Mouse (Mus musculus) gastrocnemius, postnatal 4 days (tissue): ENCODE measurements around the gene Sema4c. TPM values are rescaled to one million over a fixed set of nuclear protein-coding genes. Genes with fewer than 3 reads are reported as not detected.

Experiments used
- DNase-seq, 2 experiments: peaks; one replicate each; pipeline ENCODE4 v3.0.0; 2021 to 2022; ENCODE audit warnings: low spot score in 2 of 2, mixed read lengths in 2 of 2
- total RNA-seq, 2 experiments: library from RNA; stranded (reverse); gene quantifications; 2 replicates each; pipeline ENCODE4 v1.2.3; 2021

Gene Sema4c
- total RNA-seq, 2 experiments from 2014 or later: 26.0 to 27.1 TPM

DNA sequence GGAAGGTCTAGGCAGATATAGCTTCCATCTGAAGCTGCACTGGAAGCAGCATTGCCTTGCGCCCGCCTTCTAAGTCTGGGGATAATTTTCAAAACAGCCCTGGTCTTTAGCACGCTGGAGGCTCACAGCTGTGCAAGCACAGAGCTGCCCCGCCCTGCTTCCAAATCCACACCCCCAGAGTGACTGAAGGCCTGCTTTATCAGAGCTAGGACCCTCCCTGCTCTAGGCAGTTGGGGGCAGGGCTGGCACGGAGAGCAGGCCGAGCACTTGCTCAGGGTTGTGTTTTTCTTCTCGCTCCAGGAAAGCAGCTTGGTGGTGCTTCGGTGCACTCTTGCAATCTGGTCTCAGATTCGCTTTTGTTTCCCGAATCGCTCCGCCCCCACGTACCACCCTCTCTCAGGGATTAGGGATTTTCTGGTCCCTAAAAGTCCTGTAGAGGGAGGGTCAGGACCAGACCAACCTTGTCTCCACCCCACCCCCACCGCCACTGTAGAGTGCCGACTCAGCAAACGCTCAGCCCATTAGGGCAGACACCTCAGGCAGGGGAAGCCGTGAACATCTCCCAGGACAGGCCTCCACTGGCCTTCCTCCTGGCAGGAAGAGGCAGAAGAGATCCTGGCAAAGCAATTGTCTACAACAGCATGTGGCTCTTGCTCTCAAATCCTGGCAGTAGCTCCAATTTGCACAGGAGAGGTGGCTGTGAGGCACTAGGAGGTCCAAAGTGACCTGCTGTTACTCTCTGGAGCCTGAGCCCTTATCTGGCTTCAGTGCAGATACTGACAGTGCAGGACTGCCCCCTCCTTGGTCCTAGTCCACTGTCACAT, 22.4 kb upstream of the Sema4c start:
- DNase-seq: peak in 1 of 2 experiments; percentile 74

DNA sequence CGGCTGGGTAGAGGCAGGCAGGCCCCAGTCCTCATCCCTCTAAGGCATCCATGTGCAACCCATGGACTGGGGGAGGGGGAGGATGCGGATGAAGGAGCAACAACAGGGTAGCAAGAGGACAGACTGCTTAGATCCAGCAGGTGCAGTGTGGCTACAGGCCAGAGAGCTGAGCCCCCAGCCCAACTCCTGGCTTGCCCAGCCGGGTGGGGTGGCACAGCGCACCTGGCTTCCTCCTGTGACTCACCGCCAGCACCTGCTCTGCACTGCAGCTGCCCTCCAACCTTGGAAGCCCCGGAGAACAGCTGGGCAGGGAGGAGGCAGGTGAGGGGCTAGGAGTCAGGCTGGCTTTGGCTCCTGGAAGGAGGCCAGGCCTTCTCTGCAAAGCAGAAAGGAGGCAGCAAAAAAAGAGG, 21.8 kb upstream of the Sema4c start:
- no peak for DNase-seq

DNA sequence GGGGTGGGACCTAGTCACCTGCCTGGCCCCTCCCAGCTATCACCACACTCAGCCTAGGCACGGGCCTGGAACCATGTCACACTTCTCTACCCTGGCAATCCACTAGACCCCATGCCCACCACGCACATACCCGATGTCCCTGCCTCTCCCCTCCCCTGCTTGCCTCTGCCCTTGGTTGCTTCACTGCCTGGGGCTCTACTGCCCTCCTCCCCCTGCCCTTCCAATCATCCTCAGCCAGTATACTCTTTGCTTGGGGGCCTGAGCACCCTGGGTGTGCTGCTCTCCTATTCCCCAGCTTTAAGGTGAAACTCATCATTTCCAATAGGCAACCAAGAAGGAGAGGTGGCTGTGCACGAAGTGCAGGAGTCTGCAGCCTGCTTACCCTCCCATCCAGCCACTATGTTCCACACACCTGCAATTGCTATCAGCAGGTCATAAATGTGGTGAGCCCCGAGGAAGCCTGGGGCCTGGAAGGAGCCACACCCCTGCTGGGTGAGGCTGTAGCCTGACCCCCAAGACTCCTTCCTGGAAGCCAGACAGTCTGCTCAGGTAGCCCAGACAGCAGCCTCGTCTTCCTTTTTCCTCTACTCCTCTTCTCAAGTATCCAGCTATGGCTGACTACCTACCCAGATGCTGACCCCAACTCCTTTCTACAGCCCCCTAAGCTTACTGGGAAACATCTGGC, 19.0 kb upstream of the Sema4c start:
- no peak for DNase-seq

DNA sequence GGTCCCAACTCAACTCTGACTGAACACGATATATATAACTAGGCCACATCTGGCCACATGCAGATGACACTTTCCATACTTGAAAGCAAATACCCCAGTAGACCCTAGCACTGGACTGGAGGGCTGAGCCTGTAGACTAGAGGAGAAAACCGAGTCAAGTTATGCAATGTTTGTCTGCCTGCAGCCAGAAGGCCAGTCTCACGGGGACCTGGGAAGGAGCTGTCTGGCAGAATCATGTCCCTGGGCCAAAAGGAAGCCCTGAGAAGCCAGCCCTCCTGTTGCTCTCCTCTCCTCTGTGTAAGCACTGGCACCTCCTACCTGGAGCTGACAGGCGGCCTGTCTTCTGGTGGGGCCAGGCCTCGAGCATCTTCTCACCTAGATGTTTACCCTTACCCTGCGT, 17.2 kb upstream of the Sema4c start:
- no peak for DNase-seq

DNA sequence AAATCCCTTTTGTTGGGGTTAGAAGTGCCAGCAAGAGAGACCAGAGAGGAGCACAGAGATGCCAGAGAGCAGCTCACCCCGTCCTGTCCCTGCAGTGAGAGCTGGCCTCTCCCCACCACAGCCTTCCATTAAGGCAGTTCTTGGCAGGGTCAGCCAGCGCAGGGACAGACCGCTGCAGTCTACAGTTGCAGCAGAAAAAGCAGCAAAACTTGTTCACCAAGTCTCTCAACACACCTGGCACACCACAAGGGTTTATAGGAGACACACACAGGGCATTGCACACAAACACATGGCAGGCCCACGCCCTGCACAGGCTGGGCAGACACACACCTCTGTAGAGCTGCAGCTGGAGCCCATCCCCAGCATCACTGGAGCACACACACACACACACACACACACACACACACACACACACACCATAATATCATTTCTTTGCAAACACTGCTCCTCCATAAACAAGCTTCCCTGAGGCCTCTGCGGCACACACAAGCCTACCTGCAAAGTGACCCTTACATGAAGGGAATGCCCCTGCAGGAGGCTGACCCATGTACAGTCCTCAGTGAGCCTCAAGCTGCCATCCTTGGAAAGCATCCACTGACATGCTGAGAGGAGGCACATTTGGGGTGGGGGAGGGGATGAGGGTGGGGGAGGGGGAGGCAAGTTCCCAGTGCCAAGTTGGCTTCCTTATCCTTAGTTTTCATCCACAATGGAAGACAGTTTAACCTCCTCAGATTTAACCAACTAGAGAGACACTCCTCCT, 16.2 kb upstream of the Sema4c start:
- DNase-seq: no peak

DNA sequence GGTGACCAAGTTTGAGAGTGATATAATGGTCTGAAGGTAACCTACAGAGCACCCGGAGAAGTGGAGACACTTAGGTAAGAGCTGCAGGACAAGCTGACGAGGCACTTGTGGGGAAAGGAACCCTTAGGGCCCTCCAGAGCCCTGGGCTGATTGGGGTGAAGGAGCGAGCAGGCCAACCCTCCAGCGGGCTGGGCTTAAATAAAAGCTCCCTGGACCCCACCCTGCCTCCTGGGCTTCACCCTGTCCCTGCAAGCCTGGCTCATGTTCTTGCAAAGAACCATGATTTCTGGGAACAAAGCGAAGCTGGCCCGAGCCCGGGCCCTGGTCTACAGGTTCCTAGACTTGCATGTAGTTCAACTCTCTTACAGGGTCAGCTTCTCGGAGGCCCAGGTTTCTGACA, 15.4 kb upstream of the Sema4c start:
- DNase-seq: no peak

DNA sequence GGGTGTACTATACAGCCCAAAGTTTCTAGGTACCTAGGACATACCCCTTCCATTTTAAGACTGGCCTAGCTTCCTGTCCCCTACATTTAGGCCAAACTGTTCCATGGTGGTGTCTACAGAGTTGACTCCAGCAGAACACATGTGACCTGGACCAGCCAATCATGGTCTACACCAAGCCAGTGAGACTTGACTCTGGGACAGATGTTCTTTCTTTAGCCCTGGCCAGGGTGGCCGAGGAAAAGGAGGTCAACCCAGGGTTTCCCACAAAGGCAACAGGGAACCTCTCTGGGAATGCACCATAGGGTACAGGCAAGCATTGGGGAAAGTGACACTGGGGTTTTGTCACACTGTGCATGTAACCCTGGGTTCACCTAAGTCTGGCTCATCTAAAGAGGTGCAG, 14.6 kb upstream of the Sema4c start:
- no peak for DNase-seq

DNA sequence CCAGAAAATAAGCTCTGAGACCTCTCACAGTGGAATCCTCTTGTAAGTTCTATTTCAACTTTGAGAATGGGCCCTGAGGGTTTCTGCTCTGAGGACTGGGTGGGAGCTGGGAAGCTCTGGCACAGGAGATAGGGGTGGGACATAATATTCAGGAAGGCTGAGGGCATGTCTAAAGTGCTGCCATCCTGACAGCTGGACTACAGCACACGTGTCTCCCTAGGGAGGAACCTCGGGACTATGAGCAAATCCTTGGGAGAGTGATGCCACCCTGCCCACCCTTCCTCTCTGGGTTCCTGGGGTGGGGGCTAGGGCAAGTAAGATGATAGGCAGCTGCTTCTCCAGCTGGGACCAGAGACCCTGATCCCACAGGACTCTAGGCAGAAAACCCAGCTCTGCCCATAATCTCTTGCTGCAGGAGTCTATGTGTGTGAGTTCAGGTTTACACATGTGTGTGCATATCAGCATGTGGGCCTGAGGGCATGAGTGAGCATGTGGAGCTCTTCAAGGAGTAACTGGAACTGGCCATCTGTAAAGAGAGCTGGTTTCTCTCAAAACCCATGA, 14.1 kb upstream of the Sema4c start:
- no peak for DNase-seq

DNA sequence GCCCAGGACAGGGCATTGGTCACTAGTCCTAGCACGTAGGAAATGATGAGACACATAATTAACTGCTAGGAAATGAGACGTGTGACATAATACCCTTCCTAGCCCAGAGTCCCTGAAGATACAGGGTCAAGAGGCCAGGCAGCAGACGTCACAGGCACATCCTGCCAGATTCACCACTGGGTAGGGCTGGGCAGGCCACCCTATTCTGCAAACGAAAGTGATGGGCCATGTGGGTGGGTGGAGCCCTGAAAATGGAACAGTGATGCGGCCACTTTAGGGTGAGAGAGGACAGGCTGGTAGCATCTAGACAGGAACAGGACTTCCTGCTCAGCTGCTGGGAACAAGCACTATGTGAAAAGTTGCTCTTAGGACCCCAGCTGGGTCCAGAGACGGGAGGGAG, 13.5 kb upstream of the Sema4c start:
- DNase-seq: no peak

DNA sequence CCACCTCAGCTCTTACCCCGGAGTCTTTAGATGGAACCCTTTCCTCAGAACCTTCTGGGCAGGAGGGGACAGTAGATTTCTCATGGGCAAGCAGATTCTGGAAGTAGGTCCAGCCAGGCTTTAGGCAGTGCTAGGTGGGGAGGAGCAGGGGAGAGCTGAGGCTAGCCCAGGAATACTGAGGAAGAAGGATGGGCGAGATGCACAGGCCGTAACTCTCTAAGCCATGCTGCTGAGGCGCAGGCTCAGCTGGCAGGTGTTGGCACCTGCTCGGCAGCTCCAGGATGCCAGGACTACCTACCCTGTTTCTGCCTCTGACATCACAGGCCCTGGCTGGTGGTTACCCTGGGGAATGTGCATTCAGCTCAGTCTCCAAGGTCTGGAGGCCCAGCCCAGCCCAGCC, 12.2 kb upstream of the Sema4c start:
- DNase-seq: no peak

DNA sequence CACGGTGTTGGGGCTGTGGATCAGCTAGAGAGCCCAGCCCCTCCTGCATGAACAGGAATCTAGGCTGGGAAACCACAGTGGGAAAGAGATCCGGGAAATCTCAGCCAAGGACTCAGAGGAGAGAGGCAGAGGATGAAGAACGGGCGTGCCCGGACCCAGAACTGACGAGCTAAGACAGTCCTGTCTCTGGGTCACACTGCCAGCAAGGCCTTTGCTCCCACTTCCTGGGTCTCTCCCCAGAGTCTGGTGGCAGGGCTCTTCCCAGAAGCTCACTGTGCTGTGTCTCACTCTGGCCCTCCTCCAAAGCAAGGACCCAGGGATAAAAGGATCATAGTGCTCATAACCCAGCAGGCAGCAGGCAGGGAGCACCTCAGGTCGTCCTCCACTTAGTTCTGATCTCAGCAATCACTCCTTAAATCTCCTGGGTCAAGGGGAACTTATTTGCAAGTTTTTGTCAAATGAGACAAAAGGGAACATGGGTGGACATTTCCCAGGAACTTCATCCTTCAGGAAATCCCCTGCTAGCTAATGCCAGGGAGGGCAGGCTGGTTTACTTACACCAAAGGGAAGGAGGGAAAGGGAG, 11.6 kb upstream of the Sema4c start:
- no peak for DNase-seq

DNA sequence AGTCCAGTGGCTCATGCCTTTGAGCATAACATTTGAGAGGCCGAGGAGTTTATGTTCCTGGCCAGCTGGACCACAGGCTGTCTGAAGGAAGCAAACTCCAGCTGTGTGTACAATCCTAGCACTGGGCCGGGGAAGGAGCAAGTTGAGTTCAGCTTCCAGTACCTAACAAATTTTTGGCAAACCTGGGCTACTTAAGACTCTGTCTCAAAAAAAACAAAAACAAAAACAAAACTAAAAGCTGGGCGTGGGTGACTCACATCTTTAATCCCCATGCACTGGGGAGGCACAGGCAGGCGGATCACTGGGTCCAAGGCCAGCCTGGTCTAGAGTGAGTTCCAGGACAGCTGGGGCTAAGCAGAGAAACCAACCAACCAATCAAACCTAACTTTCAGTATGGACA, 10.6 kb upstream of the Sema4c start:
- DNase-seq: no peak

DNA sequence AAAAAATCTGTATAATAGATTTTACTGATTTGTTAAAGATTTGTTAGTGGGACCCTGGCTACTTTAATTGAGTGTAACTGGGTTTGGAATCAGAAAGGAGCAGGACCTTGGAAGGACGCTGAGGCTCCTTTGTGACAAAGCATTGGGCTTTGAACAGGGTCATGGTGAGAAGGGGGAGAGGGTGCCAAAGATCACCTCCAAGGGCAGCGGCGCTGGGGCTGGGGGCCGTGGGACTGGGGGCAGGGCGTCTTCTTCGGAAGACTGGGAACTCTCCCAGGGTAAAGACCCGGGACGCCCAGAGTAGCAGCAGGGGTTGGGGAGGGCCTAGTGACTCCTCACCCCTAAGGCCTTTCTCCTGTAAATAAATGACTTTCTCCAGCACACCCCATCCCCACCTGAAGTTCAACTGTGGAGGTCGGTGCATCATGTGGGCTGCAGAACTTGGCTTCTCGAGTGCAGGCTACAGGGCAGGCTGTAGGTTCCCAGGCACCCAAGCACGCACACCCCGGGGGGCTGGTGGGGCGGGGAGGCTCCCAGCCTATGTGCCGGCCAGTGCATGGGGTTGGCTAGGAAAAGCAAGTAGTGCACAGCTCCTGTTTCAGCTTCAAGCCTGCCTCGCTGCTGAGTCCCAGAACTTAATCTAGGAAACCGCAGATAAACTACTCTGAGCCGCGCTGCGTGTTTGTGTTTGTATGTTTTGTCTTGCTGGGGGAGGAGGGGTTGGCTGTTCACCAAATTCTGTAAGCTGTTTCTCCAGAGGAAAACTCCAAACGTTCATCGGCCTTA, 9.9 kb upstream of the Sema4c start:
- DNase-seq: no peak

DNA sequence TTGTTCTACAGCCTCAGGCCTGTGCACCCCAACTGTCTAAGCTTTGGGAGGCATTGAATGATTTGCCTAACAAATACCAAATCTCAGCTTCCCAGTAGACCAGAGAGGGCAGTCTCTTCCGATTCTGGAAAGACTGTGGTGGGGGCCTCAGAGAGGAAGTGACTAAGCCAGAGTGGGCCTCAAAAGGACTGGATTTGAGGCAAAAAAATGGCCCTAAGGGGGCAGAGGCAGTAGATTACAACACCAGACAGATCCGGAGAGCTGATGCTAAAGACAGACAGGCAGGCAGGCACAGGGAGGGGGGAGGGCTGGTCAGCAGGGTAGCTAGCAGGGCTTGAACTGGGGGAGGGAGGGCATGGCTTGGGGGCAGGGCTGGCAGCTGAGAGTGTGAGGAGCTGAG, 8.3 kb upstream of the Sema4c start:
- no peak for DNase-seq

DNA sequence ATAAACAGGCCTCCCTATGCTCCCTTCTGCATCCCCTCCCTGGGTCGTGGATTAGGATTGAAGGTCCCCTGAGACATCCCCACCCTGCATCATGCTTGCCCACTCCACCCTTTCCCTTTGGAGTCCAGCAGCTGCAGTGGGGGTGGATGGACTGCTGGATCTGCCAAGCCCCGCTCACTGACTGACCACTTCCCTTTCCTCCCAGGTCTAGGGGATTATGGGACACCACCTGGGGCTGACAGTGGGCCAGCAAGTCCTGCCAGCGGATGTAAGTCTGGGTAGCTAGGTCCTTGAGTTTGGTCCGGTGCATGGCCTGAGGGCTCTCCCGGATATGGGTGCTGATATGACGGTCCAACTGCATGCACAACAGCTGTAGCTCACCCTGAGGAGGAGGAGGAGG, 6.0 kb upstream of the Sema4c start:
- no peak for DNase-seq

DNA sequence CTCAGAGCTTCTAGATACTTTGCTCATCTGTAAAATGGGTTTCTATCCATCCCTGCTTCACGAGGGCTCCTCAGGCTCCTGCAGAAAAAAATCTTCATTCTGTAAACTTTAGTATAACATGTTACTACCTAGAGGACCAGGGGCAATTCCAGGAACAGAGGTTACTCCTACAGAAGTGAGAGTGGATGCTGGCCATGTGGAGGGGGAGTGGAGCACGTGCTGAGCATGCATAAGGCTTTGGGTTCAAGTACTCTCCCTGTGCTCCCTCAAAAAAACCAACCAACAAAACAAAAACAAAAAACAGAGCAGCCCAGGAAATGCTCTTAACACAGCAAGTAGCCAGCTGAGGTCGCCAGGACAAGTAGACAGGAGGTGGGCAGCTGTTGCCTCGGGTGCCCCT, 5.5 kb upstream of the Sema4c start:
- DNase-seq: no peak

DNA sequence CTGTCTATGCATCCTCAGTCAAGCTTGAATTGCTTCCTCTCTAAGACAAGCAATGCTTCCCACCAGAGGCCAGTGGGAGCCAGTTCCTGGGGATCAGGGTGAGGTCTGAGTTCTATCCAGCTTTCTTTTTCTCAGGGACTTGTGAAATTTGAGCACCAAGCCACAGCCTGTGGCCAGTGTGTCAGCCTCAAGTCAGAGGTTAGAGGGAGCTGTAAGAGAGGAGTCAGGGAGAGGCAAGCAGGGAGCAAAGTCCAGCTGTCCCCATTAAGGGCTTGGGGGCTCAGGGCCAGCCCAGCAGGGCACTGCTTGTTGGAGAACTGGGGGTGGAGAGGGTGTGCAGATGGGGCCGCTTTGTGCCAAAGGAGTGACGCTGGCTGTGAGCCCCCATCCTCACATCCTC, 5.0 kb upstream of the Sema4c start:
- no peak for DNase-seq

DNA sequence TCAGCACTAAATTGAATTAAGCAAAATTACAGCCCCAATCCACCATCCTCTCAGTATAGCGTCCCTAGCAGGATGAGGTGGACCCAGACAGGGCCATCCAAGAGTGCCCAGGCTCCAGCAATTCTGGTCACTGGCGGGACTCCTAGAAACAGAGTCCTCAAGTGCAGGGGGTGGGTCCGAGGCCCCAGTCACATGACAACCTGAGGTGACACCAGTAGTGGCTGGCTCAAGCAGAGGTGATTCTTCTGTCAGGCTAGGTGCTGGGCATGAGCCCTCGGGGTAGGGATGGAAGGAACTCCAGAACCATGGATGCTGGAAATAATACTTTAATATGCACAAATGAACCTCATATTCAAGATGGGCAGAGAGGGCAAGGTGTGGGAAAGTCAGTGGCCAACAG, 4.2 kb upstream of the Sema4c start:
- no peak for DNase-seq

DNA sequence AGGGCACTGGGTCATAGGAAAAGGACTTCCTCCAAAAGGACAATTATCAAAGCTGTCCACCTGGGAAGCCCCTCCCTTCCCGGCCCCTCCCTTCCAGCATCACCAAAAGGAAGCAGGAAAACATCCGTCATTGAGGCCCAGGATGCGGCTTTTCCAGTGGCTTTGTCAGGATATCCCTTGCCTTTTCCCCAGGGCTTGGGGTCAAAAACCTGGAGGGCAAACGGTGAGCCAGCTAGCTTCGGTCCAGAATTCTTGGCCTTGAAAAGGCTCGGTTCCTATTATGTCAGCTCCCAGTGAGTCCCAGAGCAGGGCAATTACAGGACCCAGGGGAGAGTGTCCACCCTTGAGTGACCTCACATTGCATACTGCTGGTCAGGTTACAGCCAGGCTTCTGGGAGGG, 2.8 kb upstream of the Sema4c start:
- no peak for DNase-seq

DNA sequence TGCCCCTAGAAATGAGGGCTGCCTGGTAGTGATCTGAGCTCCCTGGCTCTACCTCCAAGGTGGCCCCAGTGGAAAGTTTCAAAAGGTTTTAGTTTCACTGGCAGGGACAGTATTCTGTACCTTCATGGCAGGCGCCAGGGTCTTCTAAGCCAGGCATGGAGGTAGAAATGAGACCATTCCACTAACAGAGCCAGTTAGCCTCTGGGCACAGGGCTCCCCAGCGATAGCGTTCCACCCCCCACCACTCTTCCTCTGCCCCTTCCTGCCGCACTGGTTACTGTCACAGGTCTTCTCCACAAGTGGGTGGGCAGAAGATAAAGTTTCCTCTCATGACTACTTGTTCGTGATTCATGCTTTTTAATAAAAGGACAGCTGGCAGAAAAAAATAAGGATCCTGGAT, 1.7 kb upstream of the Sema4c start:
- DNase-seq: no peak

DNA sequence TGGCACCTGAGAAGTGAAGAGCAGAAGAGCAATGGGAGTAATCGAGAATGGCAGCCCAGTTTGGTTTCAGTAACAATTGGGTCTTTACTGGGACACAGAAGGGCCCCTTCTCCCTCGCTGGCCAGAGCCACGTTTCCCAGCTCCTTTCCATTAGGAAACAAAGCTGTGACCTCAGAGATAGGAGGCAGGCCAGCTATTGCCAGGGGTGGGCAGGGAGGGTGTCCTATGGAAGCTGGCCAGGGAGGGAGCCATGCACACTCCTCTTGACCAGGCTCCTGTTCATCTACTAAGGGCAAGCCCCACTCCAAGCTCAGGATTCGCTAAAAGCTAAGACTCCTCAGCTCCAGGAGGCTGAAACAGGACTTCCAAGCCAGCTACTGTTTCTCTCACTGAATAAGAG, 1.1 kb upstream of the Sema4c start:
- DNase-seq: no peak
